Mouse (Mus musculus) cortical plate, adult 2 months (tissue): Measurements from ENCODE around the gene Nmu.

Experiments used
- CTCF ChIP-seq: fragments of 200-500 bp; IDR thresholded peaks from 2 replicates; pipeline ENCODE4 v1.5.1; 2011; ENCODE audit warnings: mild to moderate bottlenecking, control low read depth, low read length; ENCODE audit not compliant: insufficient read depth; ENCODE audit errors: extremely low read depth
- POLR2A ChIP-seq: fragments of 200-500 bp; IDR thresholded peaks from 2 replicates; pipeline ENCODE4 v1.6.1; 2011; ENCODE audit warnings: mild to moderate bottlenecking, low read length, control low read depth; ENCODE audit not compliant: insufficient read depth; ENCODE audit errors: extremely low read depth

DNA sequence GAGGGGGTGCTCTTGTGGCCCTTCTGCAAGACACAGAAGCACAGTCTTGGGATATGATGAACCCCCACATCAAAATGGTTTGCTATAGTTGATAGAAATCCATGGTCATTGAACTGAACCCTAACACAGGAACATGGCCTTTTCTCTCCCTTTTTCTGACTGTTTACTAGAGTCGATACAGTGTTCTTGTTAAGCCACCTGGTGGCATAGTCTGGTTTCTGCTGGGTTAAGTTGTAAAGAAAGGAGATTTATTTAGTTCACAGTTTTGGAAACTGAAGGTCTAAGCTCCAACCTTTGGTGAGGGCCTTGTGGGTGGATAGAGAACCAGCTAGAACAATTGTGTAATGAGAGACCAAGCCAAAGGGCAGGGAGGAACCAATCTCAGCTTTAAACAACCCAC lies 3.5 kb downstream of the Nmu start:
- TF ChIP-seq CTCF (no peak), POLR2A (no peak)
